Mouse (Mus musculus): Measurements from ENCODE around the gene Pdgfa.
A peak's percentile ranks its signal among the peaks of the same experiment; 100 is the strongest.

Gene Pdgfa

DNA sequence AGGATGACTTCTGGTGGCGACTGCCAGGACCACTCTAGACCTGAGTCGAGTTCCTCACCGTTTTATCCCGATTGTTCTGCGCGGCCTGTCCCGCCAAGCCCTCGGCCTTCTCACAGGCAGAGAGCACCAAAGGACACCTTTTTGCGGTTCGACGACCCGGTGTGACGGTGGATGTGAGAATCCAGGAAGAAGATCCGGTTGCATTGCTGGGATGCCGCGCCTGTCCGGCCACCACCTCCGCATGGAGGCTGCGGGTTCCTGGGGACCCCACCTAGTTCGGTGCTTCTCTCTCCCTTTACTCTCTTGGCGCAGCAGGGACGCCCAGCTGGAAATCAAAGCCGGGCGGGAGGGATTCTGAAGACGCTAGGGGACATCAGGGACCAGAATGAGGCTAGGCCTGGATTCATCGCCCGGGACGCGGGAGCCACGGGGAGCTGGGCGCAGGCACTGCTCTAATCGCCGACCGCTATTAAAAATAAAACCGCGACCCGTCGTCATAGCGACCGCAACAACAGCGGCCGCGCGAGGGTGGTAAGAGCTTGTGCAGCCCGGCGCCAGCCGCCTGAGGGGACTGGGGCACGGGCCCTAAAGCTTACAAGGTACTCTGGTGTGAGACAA, at the start of gene Pdgfa:
Gene Pdgfa, minus strand, starts transcription at position 200 of the 618 bp plus-strand sequence.
- peak; percentile 83 for DNase-seq

DNA sequence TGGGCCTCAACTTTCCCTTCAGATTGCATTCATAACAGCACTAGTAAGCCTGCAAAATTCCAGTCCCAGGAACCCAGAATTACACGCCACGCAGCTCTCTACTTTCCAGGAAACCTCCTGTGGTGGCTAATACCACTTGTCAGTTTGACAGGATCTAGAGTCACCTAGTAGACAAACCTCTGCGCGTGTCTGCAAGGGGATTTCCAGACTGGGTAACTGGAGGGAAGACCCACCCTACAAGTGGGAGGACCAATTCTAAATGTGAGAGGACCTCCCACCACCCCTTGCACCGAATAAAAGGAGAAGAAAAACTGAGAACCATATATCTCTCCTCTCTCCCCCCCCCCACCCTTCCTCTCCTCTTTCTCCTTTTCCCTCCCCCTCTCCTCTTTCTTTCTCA, 49.5 kb upstream of the Pdgfa start:
- DNase-seq = no peak

DNA sequence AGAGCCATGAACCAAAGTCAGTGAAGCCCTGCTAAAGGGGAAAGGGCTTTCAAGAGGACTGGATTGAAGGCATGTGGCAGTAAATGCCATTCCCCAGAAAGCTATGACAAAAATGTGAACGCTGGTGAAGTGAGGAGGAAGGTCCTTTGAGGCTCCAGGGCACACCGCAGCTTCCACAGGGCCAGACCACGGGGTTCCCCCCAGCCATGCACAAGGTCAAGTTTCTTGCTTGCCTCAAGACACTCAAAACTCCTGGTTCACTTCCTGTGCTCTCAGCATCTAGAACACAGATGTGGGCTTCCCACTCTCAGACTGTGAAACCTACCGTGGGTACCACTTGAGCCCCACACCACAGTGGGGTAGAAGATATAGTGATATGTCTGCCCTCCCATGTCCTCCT, 46.4 kb upstream of the Pdgfa start:
- DNase-seq = peak; percentile 22

GRCm38 (mm10) chr5:139042299-139042698, 45.1 kb upstream of the Pdgfa start:
- DNase-seq = no peak

- no peak for DNase-seq
These were observed 38.0 kb upstream of the Pdgfa start for GRCm38 (mm10) chr5:139035171-139035570.

- no peak for DNase-seq
These were observed 37.6 kb upstream of the Pdgfa start for GRCm38 (mm10) chr5:139034746-139035145.

DNA sequence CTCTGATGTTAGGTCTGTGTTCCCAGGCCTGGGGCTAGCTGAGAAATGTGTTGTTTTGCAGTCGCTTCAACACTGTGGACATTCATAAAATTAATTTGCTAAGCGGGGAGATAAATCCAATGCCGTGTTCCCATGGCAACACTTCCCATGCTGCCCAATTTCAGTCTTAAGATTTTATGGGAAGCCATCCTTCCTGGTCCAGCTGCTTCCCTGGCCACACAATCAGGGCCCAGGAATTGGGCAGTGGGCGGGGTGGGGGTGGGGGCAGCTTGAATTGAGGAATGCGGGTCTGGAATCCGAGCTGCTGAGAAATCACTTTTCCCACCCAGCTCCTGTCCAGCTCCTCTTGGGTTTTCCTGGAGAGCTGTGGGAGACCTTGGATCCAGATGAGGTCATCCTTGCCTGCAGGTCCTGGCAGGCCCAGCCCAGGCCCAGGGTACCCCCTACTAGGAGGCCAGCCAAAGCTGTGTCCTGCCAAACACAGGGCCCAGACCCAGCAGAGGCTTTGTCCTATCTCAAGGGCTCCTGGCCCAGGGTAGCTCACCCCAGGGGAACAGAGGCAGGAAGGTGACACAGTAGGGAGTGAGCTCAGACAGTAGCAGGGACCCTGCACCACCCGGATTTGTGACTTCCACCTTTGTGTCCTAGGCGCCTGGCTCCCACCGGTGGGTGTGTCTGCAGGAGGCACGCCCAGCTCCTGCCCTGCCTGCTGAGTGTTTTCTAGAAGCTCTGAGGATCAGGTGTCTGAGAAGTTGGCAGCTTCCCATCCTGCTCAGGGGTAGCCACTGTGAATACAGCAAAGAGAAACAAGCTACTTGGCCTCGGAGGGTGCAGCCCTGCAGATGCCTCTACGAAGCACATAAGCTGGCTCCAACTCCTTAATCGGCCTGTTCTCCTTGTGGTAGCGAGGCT, 36.5 kb upstream of the Pdgfa start:
- peak; percentile 55 for DNase-seq

GRCm38 (mm10) chr5:139027603-139028002, 30.4 kb upstream of the Pdgfa start:
- DNase-seq = peak; percentile 74

DNA sequence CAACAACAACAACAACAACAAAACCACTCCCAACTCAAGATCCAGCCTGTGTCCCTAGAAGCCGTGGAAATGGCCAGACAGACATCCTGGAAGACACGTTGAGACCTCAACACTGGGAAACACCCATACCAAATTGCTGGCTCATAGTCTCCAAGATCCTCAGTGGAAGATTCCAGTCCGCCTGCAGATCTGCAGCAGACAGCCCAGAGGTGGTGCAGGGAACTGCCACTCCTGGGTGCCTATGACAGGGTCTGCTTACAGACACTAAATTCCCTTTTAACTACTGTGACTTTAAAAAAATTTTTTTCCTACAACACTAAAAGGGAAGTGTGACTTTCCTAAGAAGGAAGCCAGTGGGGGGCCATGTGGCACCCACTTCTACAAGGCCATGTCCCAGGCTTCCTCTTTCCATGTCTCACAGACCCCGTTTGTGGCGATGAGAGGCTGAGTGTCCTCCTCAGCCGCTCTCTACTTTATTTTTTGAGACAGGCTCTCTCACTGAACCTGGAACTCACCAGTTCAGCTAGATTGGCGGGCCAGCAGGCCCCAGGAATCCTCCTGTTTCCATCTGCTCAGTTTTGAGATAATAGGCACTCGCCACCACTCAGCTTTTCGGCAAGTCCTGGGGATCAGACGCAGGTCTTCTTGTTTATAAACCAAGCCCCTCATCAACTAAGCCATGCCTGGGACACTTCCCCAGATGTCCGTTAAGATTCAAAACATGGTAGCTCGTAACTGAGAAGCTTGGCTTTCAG, 27.4 kb upstream of the Pdgfa start:
- peak; percentile 21 for DNase-seq

GRCm38 (mm10) chr5:139020595-139020994, 23.4 kb upstream of the Pdgfa start:
- DNase-seq = peak; percentile 75

DNA sequence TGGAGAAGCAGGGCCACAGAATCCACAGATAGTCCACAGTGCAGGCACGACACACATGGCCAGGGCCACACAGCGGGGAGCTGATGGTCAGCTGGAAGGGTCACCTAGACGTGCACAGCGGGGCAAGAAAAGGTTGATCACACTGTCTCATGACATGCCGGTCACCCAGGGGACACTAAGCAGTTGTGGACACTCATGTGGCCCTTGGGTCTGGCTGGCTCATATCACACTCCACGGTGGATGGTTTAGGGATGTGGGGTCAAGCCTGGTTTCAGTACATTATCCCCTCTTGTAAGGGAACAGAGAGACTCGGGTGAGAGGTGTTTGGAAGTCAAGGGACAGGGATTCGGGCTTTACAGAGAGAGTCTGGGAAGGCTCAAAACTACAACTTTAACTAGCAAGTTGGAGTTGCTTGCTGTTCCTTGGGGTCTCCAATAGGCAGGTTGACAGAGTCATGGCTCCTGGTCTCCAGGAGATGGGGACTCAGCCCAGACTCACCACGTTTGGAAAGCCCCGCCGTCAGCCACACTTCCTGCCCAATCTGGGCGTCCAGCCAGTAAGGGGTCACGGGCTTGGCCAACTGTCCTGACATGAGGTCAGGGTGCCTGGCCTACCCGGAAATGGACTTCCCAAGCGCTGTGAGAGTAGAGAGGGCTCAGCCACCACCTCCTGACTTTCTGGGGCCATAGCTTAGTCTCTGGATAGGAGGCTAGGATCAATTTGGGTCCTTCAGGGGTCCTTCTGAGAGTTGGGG, 20.4 kb upstream of the Pdgfa start:
- DNase-seq = peak; percentile 93

DNA sequence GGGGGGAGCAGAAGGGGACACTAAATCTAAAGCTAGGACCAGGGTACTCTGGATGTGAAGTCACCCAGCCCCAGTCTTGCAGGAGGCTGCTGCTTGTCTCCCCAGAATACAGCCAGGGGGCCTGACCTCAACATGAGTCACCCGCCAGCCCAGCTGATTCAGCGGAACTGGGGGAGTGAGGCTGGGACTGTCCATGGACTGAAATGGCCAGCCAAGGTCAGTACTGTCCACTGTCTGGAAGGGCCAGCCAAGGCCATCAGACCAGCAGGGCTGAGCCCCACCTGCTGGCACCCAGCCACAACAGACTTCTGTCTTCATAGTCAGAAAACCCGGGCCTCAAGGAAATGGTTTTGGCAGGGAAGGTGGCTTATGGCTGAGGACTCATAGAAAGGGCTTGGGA, 17.9 kb upstream of the Pdgfa start:
- peak; percentile 90 for DNase-seq

GRCm38 (mm10) chr5:139010649-139011048, 13.5 kb upstream of the Pdgfa start:
- DNase-seq = no peak

- DNase-seq = peak; percentile 73
These were observed 10.1 kb upstream of the Pdgfa start for GRCm38 (mm10) chr5:139007141-139007775.

DNA sequence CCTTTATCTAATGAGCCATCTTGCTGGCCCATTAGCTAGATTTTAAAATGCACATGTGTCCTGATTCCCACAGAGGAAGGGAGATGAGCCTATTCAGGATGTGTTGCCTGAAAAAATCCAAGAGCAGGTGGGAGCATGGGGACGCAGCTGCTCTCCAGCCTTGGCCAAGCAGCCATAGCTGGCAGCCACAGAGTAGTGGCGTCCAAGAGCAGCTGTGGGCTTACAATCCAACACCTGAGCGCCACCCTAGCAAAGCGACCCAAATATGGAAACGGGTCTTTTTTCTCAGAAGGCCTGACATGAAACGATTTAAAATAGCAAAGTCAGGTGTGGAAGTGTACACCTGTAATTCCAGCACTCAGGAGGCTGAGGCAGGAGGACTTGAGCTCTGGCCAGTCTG, 7.4 kb upstream of the Pdgfa start:
- no peak for DNase-seq

- no peak for DNase-seq
These were observed 2.5 kb upstream of the Pdgfa start for GRCm38 (mm10) chr5:138999716-139000115.

DNA sequence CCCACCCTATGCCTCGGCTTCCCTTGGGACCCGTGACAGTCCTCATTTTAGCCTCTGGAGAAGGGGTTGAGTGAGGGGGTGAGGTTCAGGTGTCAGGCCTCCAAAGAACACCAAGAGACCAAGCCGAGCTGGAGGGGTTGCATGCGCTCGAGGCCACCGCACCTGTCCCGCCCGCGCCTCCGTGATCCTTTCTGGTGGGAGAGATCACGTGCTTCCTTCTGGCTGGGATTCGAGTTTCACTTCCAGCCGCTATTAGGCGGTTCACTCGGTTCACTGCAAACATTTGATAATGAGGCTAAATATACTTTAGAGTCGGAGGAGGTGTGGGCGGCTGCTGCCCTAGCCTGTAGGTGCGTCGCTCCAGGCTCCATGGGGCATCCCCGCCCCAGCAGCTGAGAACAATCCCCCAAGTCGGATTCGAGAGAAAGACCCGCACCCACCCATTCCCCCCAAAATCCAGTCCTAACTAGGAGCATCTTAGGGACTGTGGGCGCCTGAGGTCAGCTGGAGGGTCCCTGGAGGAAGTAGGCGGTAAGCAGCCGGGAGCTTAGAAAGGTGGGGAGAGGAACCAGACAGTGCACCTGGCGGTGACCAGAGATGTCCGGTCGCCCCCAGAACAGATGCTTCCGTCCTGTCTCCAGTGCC, 888 bp upstream of the Pdgfa start:
- DNase-seq = peak; percentile 64

DNA sequence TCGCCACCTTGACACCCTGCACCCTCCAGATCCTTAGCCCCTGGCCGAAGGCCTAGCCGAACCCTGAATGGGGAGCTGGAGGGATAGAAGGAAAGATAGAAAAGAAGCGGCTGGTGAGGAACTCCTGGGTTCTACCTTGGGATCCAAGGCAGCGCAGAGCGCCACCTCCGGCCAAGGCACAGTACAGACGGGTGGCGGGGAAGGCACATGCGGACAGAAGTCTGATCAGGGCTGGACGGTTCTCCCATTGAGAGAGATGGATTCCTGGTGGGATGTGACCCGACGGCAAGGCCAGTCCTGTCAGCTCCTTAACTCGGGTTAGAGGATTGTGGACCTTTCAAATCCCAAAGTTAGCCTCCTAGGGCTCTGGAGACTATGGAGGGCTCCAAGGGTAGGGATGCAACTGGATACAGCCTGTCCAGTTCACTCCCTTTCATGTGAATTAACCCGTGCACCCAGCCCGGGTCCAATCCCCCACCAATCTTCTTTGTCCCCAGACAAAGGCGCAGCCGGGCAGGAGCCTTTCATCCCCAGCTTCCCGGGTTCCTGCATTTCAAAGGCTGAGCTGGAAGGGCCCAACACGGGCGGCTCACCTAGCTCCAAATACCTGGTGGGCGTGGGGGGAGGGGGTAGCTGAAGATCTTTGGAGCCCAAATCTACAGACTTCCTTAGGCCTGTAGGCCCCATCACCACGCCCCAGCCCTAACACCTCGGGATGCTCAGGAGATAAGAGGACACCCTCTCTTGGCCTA, 672 bp downstream of the Pdgfa start:
- no peak for DNase-seq

GRCm38 (mm10) chr5:138995721-138996311, 1.4 kb downstream of the Pdgfa start:
- DNase-seq = peak; percentile 86

All from kidney, postnatal 14 days (tissue).